In genomic region chr13:34066351-34066750, GRCm38 (mm10) we compare ENCODE assay signal across 10 mouse cellular contexts. TPM values are rescaled to one million over a fixed set of nuclear protein-coding genes. Genes with fewer than 3 reads are reported as not detected.
DNase-seq lines count a peak whose midpoint lies in the region; ATAC-seq and TF ChIP-seq lines count a peak whose summit lies in the region.
"Had no signal": no experiment of that assay in that cellular context is flagged by ENCODE, and none has a peak within 500 bp of the region (broad histone marks: within the 10 kb centered on the region; RNA-seq: fewer than 3 reads in every experiment).

No protein-coding gene starts in this region.

- H3K27ac ChIP-seq in kidney, adult 2 months (ENCODE audit: insufficient read depth, low read depth, low read length): no peak overlapping the region
- no peak overlapping the region for H3K27ac ChIP-seq in kidney, embryonic 14.5 days (ENCODE audit: low read depth, low read length)
- 0 out of 2 replicates have a peak overlapping the region, but pooled peaks have one; percentile 28 for H3K27ac ChIP-seq in neural tube, embryonic 15.5 days (replicated peaks)

- no peak for ATAC-seq in kidney, embryonic 14.5 days (ENCODE audit: low FRiP score, low TSS enrichment)
- ATAC-seq in neural tube, embryonic 15.5 days (ENCODE audit: low FRiP score): no peak
- ATAC-seq: liver, postnatal 0 days had no signal

- H3K4me2 ChIP-seq in kidney, embryonic 14.5 days (replicated peaks; ENCODE audit: low read depth, low read length): no peak overlapping the region
- no peak overlapping the region for H3K4me2 ChIP-seq in neural tube, embryonic 15.5 days
- H3K4me2 ChIP-seq: heart, embryonic 12.5 days had no signal

- H3K27me3 ChIP-seq in kidney, adult 2 months (replicated peaks; ENCODE audit: control insufficient read depth, insufficient read depth, low read length): no peaks in the 10 kb centered on the region
- H3K27me3 ChIP-seq in kidney, embryonic 14.5 days (ENCODE audit: control insufficient read depth, insufficient read depth, low read length): no peaks in the 10 kb centered on the region
- no peaks in the 10 kb centered on the region for H3K27me3 ChIP-seq in neural tube, embryonic 15.5 days (replicated peaks)
- H3K27me3 ChIP-seq: heart, embryonic 12.5 days had no signal

- no peak overlapping the region for H3K9ac ChIP-seq in kidney, embryonic 14.5 days (ENCODE audit: low read depth, low read length)
- H3K9ac ChIP-seq in neural tube, embryonic 15.5 days (replicated peaks): no peak overlapping the region
- H3K9ac ChIP-seq: heart, embryonic 12.5 days; liver, postnatal 0 days had no signal

- H3K4me1 ChIP-seq in kidney, adult 2 months (ENCODE audit: control insufficient read depth, insufficient read depth, low read length): no peaks in the 10 kb centered on the region
- H3K4me1 ChIP-seq in kidney, embryonic 14.5 days (ENCODE audit: control insufficient read depth, insufficient read depth, low read length): no peaks in the 10 kb centered on the region
- H3K4me1 ChIP-seq in neural tube, embryonic 15.5 days: no peaks in the 10 kb centered on the region
- H3K4me1 ChIP-seq: heart, embryonic 12.5 days had no signal

- no peak for TF ChIP-seq POLR2A in kidney, adult 2 months (IDR thresholded peaks at IDR 0.05; ENCODE audit: low read depth, low read length)

- peaks cover 2% of the 10 kb centered on the region for H3K36me3 ChIP-seq in kidney, adult 2 months (ENCODE audit: control insufficient read depth, insufficient read depth, low read length)
- H3K36me3 ChIP-seq in kidney, embryonic 14.5 days (ENCODE audit: control insufficient read depth, insufficient read depth, low read length): peaks cover 6% of the 10 kb centered on the region; the same call in 1 of the 2 replicates
- peaks cover 12% of the 10 kb centered on the region for H3K36me3 ChIP-seq in neural tube, embryonic 15.5 days

- WGBS in kidney, adult 2 months: 72% methylated on average over 1 of the region's 1 CpGs
- 96% methylated on average over 1 of the region's 1 CpGs for WGBS in kidney, embryonic 14.5 days
- WGBS in neural tube, embryonic 15.5 days: 62% methylated on average over 1 of the region's 1 CpGs

- H3K4me3 ChIP-seq in kidney, adult 2 months (ENCODE audit: insufficient read depth, low read depth, low read length): no peak overlapping the region
- H3K4me3 ChIP-seq in kidney, embryonic 14.5 days (ENCODE audit: low read length): no peak overlapping the region
- H3K4me3 ChIP-seq in neural tube, embryonic 15.5 days (replicated peaks): no peak overlapping the region
- H3K4me3 ChIP-seq: heart, embryonic 12.5 days had no signal

- TF ChIP-seq CTCF in kidney, adult 2 months (conservative IDR thresholded peaks at IDR 0.05; ENCODE audit: insufficient read depth, insufficient read length, low read depth, low read length): no peak

- no peaks in the 10 kb centered on the region for H3K9me3 ChIP-seq in kidney, embryonic 14.5 days (ENCODE audit: control insufficient read depth, low read length)
- no peaks in the 10 kb centered on the region for H3K9me3 ChIP-seq in neural tube, embryonic 15.5 days (replicated peaks)
- H3K9me3 ChIP-seq: heart, embryonic 12.5 days had no signal

- peak; percentile 39 for DNase-seq in adrenal gland, postnatal 14 days
- no peak for DNase-seq in adrenal gland, postnatal 25 days
- peak; percentile 46 for DNase-seq in kidney, adult 2 months
- DNase-seq in neural tube, embryonic 10.5 days (ENCODE audit: extremely low spot score, low spot score): no peak
- peak; percentile 56 to 69 for DNase-seq in right cerebral cortex, postnatal 36 days (ENCODE audit: low spot score in 2 of 2)
- DNase-seq in kidney, adult 8-10 months: no peak
- DNase-seq: liver, postnatal 0 days had no signal

RNA-seq across cellular contexts. Expression of gene Tubb2a, which starts 11.5 kb away (rescaled TPM):
- 46.1 and 59.9 TPM in 2 replicates for total RNA-seq in adrenal gland, postnatal 14 days (2021)
- 17.8 and 23.2 TPM in 2 replicates for total RNA-seq in adrenal gland, postnatal 25 days (2021)
- polyA plus RNA-seq in kidney, adult 2 months (2012; rRNA removed): 152 and 164 TPM in 2 replicates
- 62.1 and 73.4 TPM in 2 replicates for polyA plus RNA-seq in kidney, embryonic 14.5 days (2014; fragmentation: Nextera tagmentation; extraction: Ambion mirVana)
- polyA plus RNA-seq in neural tube, embryonic 15.5 days (2015; fragmentation: Nextera tagmentation; extraction: Ambion mirVana): 2,701 and 3,281 TPM in 2 replicates

RNA-seq across cellular contexts. Expression of gene Bphl, which starts 29.0 kb away (rescaled TPM):
- 57.7 and 79.8 TPM in 2 replicates for total RNA-seq in adrenal gland, postnatal 14 days (2021)
- 89.9 and 96.6 TPM in 2 replicates for total RNA-seq in adrenal gland, postnatal 25 days (2021)
- polyA plus RNA-seq in kidney, adult 2 months (2012; rRNA removed): 392 and 418 TPM in 2 replicates
- polyA plus RNA-seq in kidney, embryonic 14.5 days (2014; fragmentation: Nextera tagmentation; extraction: Ambion mirVana): 47.4 and 49.0 TPM in 2 replicates
- 40.7 and 44.9 TPM in 2 replicates for polyA plus RNA-seq in neural tube, embryonic 15.5 days (2015; fragmentation: Nextera tagmentation; extraction: Ambion mirVana)

Comparison
In these comparisons a context has a peak if more than half of its experiments do, and no peak if none do; other contexts are left out.
1. DNase-seq: peak in adrenal gland, postnatal 14 days (single experiment), kidney, adult 2 months (single experiment) and right cerebral cortex, postnatal 36 days (2 of 2); none in adrenal gland, postnatal 25 days (single experiment), neural tube, embryonic 10.5 days (single experiment) and kidney, adult 8-10 months (0 of 2).
2. RNA of gene Tubb2a, which starts 11.5 kb away (polyA plus RNA-seq): 2,701 to 3,281 TPM in neural tube, embryonic 15.5 days; 152 to 164 TPM in kidney, adult 2 months and 62.1 to 73.4 TPM in kidney, embryonic 14.5 days; every median in the first group is over 10 times any median in the second.